Mouse (Mus musculus): Measurements from ENCODE around the gene Mad1l1. TPM values are rescaled to one million over a fixed set of nuclear protein-coding genes. Genes with fewer than 3 reads are reported as not detected.

Mad1l1 gene
- total RNA-seq, 2 experiments from 2014 or later = 18.2 to 18.8 TPM

DNA sequence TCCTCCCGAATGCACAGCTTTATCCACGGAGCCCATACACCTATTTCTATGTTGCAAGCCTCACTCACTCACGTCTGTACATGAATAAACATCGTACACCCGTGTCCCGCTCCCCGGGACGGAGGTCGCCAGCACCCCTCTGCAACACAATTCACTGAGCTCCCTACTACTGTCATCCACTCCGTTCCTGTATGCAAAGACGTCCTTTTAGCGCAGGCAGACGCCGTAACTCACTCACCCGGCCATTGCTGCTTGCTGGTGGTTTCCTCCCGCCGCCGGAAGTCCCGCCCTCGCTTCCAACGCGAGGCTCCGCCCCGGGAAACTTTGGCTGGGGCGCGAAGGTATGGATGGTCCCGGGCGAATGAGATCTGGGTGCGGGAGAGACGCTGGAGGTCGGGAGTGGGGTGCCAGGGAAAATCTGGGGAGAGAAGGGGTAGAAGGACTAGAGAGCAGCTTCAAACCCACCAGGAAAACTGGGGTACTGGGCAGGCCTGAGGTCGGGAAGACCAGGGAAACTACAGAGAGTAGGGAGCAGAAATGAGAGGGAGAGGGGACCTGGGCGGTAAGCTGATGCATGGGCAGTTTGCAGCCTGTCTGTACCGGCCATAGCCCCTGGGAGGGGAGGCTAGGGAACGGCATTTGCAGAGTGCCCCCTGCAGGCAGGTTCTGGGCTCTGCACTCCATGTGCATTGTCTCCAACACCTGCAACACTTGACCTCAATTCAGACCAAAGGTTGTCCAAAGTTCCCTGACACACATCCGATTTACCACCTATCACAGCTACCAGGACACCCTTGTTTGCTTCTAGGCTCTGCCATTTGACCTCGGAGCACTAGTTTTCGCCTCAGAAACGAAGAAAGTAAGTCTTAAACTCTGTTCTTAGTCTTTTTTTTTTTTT, 10.5 kb upstream of the Mad1l1 start, which contains the start of gene Mrm2:
Gene Mrm2, minus strand, starts transcription at position 284 of the 898 bp plus-strand sequence.
- DNase-seq (ENCODE audit: low spot score in 2 of 2) = peak; percentile 63 to 68

- no peak for DNase-seq (ENCODE audit: low spot score in 2 of 2)
Observed at GRCm38 (mm10) chr5:140324058-140324457, 2.7 kb upstream of the Mad1l1 start.

GRCm38 (mm10) chr5:140321756-140322575, 614 bp upstream of the Mad1l1 start:
- DNase-seq (ENCODE audit: low spot score in 2 of 2) = no peak

- no peak for DNase-seq (ENCODE audit: low spot score in 2 of 2)
Observed at GRCm38 (mm10) chr5:140316716-140317115, 4.6 kb downstream of the Mad1l1 start.

- DNase-seq (ENCODE audit: low spot score in 2 of 2) = no peak
Observed at GRCm38 (mm10) chr5:140307602-140308001, 13.8 kb downstream of the Mad1l1 start.

DNA sequence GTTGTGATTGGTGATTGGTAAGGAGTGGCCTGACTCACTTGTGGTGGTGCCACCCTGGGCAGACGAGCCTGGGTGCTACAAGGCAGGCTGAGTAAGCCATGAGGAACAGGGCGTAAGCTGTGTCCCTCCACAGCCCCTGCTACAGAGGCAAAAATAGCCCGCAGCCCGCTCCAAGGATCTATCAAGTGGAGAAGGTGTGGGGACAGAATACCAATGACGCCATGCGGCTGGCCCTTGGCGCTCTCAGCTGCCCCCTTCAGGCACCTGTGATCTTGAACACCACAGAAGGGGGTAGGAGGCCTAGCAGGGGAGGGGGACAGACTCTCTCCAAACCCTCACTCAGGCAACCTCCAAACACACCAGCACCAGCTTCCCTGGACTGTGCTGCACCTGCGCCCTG, 15.3 kb downstream of the Mad1l1 start:
- no peak for DNase-seq (ENCODE audit: low spot score in 2 of 2)

GRCm38 (mm10) chr5:140298291-140298690, 23.1 kb downstream of the Mad1l1 start:
- DNase-seq (ENCODE audit: low spot score in 2 of 2) = no peak

- DNase-seq (ENCODE audit: low spot score in 2 of 2) = peak in 1 of 2 experiments; percentile 66
Observed at GRCm38 (mm10) chr5:140292152-140292551, 29.2 kb downstream of the Mad1l1 start.

- DNase-seq (ENCODE audit: low spot score in 2 of 2) = no peak
Observed at GRCm38 (mm10) chr5:140289161-140289560, 32.2 kb downstream of the Mad1l1 start.

- peak in 1 of 2 experiments; percentile 58 for DNase-seq (ENCODE audit: low spot score in 2 of 2)
Observed at GRCm38 (mm10) chr5:140288287-140288686, 33.1 kb downstream of the Mad1l1 start.

DNA sequence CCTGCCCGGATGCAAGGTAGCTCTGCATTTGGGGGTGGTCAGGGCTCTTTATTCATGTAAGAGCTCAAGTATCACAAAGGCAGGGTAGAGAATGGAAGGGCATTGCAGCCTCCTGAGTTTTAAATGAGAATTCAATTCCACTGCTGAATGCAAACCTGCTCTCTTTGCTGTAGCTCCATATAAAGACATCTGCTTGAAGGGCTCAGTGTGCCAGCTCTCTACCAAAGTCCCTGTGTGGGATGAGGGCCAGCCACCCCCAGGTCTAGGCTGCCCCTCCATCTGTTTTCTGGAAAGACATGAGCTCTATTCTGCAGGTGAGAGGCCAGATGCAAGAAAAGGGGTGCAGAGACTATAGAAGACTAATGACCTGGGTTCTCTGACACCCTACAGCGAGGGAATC, 36.6 kb downstream of the Mad1l1 start:
- DNase-seq (ENCODE audit: low spot score in 2 of 2) = no peak

DNA sequence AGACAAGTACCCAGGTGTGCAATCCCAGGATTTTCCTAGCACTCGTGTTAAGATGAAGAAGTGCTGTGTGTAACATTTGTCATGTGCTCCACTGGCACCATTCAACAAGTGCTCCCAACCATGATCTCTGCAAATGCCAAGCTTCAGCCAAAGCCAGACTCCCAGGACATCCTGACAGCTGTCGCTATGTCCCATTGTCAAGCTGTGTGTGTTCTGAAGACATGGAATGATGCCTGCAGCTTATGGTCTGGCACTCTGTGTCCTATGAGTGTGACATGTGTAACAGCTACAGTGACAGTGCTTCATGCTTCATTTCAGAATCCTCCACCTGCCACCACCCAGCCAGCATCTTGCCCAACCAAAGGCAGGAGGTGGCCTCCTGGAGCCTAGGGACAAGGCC, 37.3 kb downstream of the Mad1l1 start:
- no peak for DNase-seq (ENCODE audit: low spot score in 2 of 2)

DNA sequence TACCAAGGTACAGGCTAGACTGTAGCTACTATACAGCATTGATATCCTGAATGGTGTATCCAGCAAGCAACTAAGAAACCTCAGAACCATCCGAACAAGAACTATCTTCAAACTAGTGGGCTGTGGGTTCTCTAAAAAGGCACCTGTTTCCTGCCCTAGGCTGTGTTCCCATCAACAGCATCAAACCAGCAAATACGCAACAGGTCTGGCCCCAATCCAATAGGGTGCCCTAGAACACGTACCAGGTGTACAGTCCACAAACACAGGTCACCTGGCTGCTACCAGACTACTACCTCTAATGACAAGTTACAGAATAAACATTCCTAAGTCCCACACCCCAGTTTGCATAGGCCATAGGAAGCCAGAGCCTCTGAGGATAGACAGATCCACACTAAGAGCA, 38.5 kb downstream of the Mad1l1 start:
- DNase-seq (ENCODE audit: low spot score in 2 of 2) = no peak

DNA sequence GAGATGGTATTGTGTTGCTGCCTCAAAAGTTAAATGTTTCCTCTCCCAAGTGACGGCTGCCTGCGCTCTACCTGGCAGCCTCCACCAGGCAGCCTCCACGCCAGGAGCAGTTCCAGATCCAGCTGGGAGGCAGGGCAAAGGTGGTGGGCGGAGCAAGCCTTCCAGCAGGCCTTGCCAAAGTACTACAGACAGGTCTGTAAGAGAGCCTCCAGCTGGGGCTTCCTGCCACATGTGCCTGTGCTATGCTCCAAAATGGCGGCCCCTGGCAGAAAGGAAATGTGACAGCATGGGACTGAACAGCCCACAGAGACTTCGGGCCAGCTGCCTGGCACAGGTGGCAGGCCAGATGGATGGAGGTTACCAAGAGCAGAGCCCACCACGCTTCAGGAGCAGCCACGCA, 39.0 kb downstream of the Mad1l1 start:
- DNase-seq (ENCODE audit: low spot score in 2 of 2) = peak; percentile 39 to 40

- no peak for DNase-seq (ENCODE audit: low spot score in 2 of 2)
Observed at GRCm38 (mm10) chr5:140280205-140280604, 41.1 kb downstream of the Mad1l1 start.

DNA sequence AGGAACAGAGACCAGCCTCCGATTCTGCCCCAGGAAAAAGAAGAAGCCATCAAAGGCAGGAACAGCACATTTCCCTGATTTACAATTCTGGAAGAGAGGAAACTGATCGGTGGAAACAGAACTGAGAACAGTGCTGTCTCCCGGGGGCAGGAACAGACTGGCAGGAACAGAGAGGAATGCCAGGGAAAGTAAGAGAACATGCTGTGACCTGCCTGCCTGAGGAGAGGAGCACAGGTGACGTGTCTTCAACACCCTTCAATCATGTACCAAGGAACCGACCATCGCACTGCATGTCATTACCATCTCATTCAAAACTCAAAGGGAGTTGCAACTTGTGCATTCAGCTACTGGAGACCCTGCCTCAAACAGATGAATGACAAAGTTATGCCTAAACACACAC, 44.6 kb downstream of the Mad1l1 start:
- DNase-seq (ENCODE audit: low spot score in 2 of 2) = peak in 1 of 2 experiments; percentile 60

DNA sequence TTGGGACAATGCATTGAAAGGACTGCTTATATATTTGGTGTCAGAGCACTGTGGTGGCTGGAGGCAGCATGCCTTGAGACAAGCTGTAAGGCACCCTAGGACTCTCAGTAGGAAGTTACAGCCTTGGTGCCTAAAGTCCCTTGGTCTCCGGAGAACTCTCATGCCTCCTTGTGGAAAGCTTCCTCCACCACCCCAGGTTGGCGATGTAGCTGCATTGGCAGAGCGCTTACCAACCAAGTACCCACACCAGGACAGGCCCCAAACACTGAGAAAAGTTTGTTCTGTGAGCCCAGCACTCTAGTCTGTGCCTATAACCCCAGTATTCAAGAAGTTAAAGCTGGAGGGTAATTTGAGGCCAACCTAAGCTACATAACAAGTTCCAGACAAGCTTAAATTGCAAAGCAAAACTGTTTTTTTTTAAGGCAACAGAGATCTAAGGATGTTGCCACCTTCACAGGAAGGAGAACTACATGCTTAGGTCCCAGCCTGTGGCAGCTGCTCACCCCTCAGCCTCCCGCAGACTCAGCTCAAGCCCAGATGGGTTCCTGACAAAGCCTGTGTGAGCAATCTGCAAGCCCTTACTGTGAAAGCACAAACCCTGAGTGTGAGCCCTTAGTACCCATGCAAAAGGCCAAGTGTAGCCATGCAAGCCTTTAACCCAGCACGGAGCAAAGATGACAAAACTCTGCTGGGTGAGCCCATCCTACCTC, 50.2 kb downstream of the Mad1l1 start:
- no peak for DNase-seq (ENCODE audit: low spot score in 2 of 2)

DNA sequence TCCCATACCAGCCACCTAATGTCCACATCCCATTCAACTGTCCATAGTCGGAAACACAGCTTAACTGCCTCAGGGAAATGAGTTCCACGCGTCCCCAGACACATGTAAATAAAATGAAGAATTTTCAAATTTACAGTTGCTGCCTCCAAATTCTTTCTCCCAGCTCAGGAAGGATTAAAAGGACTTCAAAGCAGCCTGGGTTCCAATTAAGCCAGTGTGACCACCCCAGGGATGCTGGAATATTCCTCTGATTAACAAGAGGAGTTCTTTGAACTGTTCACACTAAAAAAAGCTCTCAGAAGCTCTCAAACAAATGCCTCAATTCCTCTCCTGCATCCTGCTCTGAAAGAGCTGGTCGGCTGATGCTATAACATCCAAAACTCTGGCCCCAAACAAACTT, 53.0 kb downstream of the Mad1l1 start:
- DNase-seq (ENCODE audit: low spot score in 2 of 2) = no peak

DNA sequence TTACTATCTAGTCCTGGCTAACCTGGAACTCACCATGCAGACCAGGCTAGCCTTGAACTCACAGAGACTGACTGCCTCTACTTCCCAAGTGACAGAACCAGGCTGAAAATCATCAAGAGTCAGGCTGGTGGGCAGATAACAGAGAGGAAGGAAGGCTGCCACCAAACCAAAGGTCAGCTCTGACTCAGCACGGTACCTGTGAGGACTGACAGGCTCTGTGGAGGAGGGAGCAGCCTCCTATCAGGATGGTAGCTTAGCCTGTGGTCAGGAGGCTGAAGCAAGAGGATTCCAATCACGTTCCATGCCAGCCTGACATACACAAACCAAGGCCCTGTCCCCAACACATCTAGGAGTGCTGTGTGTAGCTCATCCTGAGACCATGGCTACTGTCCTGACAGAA, 54.3 kb downstream of the Mad1l1 start:
- no peak for DNase-seq (ENCODE audit: low spot score in 2 of 2)

- no peak for DNase-seq (ENCODE audit: low spot score in 2 of 2)
Observed at GRCm38 (mm10) chr5:140264825-140265575, 56.4 kb downstream of the Mad1l1 start.

Data from layer of hippocampus, postnatal 14 days (tissue).